Mouse (Mus musculus) embryonic fibroblast, embryonic 13.5 days (primary cell): ENCODE measurements around the gene Tango2. TPM values are rescaled to one million over a fixed set of nuclear protein-coding genes. Genes with fewer than 3 reads are reported as not detected.

Experiments used
- H3K27ac ChIP-seq: 2 replicates; pipeline ENCODE4 v1.5.1; 2012; ENCODE audit warnings: low read length, control low read depth, inconsistent platforms; ENCODE audit not compliant: insufficient read depth
- H3K4me1 ChIP-seq: 2 replicates; pipeline ENCODE4 v1.6.1; 2011; ENCODE audit warnings: low read length; ENCODE audit not compliant: control insufficient read depth, insufficient read depth
- H3K4me3 ChIP-seq: 2 replicates; pipeline ENCODE4 v1.5.1; 2011; ENCODE audit warnings: mild to moderate bottlenecking, control low read depth, low read length; ENCODE audit not compliant: insufficient read depth
- CTCF ChIP-seq: IDR thresholded peaks from 2 replicates; pipeline ENCODE4 v1.5.1; 2011; ENCODE audit warnings: mild to moderate bottlenecking, control low read depth, low read length, moderate library complexity, borderline replicate concordance; ENCODE audit not compliant: insufficient read depth
- POLR2A ChIP-seq: IDR thresholded peaks from 2 replicates; pipeline ENCODE4 v1.6.1; 2011; ENCODE audit warnings: low read depth, mild to moderate bottlenecking, control low read depth, low read length, moderate library complexity
- polyA plus RNA-seq: library from polyadenylated mRNA; stranded (reverse); fragments of >200 nt; gene quantifications from 2 replicates; pipeline ENCODE4 v1.2.4, GENCODE M21; 2011; ENCODE audit warnings: low read depth; ENCODE audit not compliant: missing spikeins, insufficient read length

Tango2 gene
- polyA plus RNA-seq, 1 experiment, result 27.1 TPM

- TF ChIP-seq POLR2A, result no peak
- no peak for TF ChIP-seq CTCF
- Histone ChIP-seq H3K4me3 (peak overlapping the region; percentile 66), H3K4me1 (peaks cover 4% of the 10 kb centered on the region; the same call in 1 of the 2 replicates), H3K27ac (no peak overlapping the region)
Measured at GRCm38 (mm10) chr16:18348601-18349175, 785 bp upstream of the Tango2 start.

- TF ChIP-seq POLR2A (no peak), CTCF (peak; percentile 81; the same call in 1 of the 2 replicates)
- Histone ChIP-seq H3K27ac (no peak overlapping the region), H3K4me1 (peaks cover 4% of the 10 kb centered on the region; the same call in 1 of the 2 replicates), H3K4me3 (no peak overlapping the region)
Measured at GRCm38 (mm10) chr16:18345243-18345642, 2.7 kb downstream of the Tango2 start.

GRCm38 (mm10) chr16:18343778-18344177, 4.1 kb downstream of the Tango2 start:
- no peak overlapping the region for H3K27ac ChIP-seq
- TF ChIP-seq CTCF (no peak), POLR2A (peak; percentile 86)
- peak overlapping the region; percentile 63 for H3K4me3 ChIP-seq
- peaks cover 4% of the 10 kb centered on the region; the same call in 1 of the 2 replicates for H3K4me1 ChIP-seq

- Histone ChIP-seq H3K4me3 (peak overlapping the region; percentile 63), H3K4me1 (peaks cover 6% of the 10 kb centered on the region), H3K27ac (no peak overlapping the region)
- TF ChIP-seq CTCF, result no peak
- no peak for TF ChIP-seq POLR2A
Measured at GRCm38 (mm10) chr16:18342650-18343570, 5.0 kb downstream of the Tango2 start.

- Histone ChIP-seq H3K27ac (no peak overlapping the region), H3K4me1 (peaks cover 6% of the 10 kb centered on the region), H3K4me3 (no peak overlapping the region)
- no peak for TF ChIP-seq POLR2A
- TF ChIP-seq CTCF, result no peak
Measured at GRCm38 (mm10) chr16:18342076-18342475, 5.8 kb downstream of the Tango2 start.

- H3K4me3 ChIP-seq, result no peak overlapping the region
- H3K4me1 ChIP-seq, result peaks cover 6% of the 10 kb centered on the region
- H3K27ac ChIP-seq, result no peak overlapping the region
- TF ChIP-seq CTCF, result no peak
- no peak for TF ChIP-seq POLR2A
Measured at GRCm38 (mm10) chr16:18341605-18342004, 6.3 kb downstream of the Tango2 start.

GRCm38 (mm10) chr16:18339866-18340265, 8.0 kb downstream of the Tango2 start:
- Histone ChIP-seq H3K27ac (no peak overlapping the region), H3K4me3 (no peak overlapping the region), H3K4me1 (peaks cover 6% of the 10 kb centered on the region)
- TF ChIP-seq CTCF, result no peak
- TF ChIP-seq POLR2A, result no peak

GRCm38 (mm10) chr16:18337261-18337660, 10.6 kb downstream of the Tango2 start:
- Histone ChIP-seq H3K27ac (no peak overlapping the region), H3K4me1 (peaks cover 2% of the 10 kb centered on the region; the same call in 1 of the 2 replicates), H3K4me3 (no peak overlapping the region)
- TF ChIP-seq POLR2A (no peak), CTCF (no peak)

- Histone ChIP-seq H3K4me3 (no peak overlapping the region), H3K4me1 (peaks cover 2% of the 10 kb centered on the region; the same call in 1 of the 2 replicates), H3K27ac (no peak overlapping the region)
- TF ChIP-seq CTCF (no peak), POLR2A (no peak)
Measured at GRCm38 (mm10) chr16:18335981-18336380, 11.9 kb downstream of the Tango2 start.

- Histone ChIP-seq H3K4me3 (no peak overlapping the region), H3K27ac (no peak overlapping the region), H3K4me1 (peaks cover 2% of the 10 kb centered on the region; the same call in 1 of the 2 replicates)
- TF ChIP-seq CTCF (no peak), POLR2A (no peak)
Measured at GRCm38 (mm10) chr16:18333976-18334375, 13.9 kb downstream of the Tango2 start.
